In the genomic region with DNA sequence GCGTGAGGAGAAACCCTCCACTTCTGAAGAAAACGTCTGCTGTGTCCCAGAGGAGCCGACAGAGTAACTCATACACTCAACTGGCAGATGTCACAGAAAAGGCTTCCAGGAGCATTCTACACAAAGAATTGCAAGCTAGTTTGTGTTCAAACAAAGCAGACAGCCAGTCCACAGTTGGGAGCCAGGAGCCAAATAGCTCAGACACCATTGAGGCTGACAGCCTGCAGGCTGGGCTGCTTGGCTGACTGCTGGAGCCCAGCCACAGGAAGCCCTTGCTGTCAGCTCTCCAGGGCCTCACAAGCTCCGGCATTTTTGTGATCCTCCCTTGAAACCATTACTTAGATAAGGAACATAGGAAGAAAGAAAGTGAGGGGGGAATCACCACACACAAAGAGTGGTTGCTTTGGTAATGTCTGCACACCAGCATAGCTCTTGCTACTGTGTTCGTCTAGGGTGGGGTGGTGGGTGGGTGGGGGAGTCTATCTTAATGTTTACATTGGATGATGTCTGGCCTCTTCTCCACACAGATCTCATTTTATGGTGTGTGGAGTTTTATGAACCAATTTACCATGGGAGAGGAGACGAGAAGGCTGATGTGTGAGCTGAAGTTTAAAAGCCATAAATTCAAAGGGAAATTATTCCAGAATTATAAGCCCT, we compare ENCODE assay signal across 8 mouse cellular contexts.
DNase-seq lines count a peak whose midpoint lies in the region; ATAC-seq lines count a peak whose summit lies in the region.

No protein-coding gene starts in this region.

- no peak overlapping the region for H3K4me2 ChIP-seq in forebrain, embryonic 11.5 days (ENCODE audit: low read depth, low read length, severe bottlenecking)
- no peak overlapping the region for H3K4me2 ChIP-seq in hindbrain, embryonic 15.5 days
- H3K4me2 ChIP-seq in midbrain, embryonic 16.5 days (ENCODE audit: low read length) = no peak overlapping the region

- H3K27ac ChIP-seq in forebrain, embryonic 10.5 days = peak overlapping the region; percentile 15; the same call in 1 of the 2 replicates
- no peak overlapping the region for H3K27ac ChIP-seq in forebrain, embryonic 11.5 days (ENCODE audit: low read depth, low read length)
- 0 out of 2 replicates have a peak overlapping the region, but pooled peaks have one; percentile 16 for H3K27ac ChIP-seq in hindbrain, embryonic 15.5 days (replicated peaks)
- no peak overlapping the region for H3K27ac ChIP-seq in midbrain, embryonic 16.5 days (ENCODE audit: low read length)

- ATAC-seq in forebrain, embryonic 11.5 days (replicated peaks; ENCODE audit: low FRiP score) = no peak
- ATAC-seq in hindbrain, embryonic 15.5 days (ENCODE audit: low FRiP score, low read depth) = peak; percentile 84
- ATAC-seq in midbrain, embryonic 16.5 days = 0 out of 2 replicates have a peak, but pooled peaks have one; percentile 21

- intact Hi-C loops in left cerebral cortex, postnatal 36 days (cut with DNase I) = no loop called here

- H3K9me3 ChIP-seq in forebrain, embryonic 10.5 days = no peaks in the 10 kb centered on the region
- no peaks in the 10 kb centered on the region for H3K9me3 ChIP-seq in forebrain, embryonic 11.5 days (ENCODE audit: control insufficient read depth, low read length)
- no peaks in the 10 kb centered on the region for H3K9me3 ChIP-seq in hindbrain, embryonic 15.5 days
- H3K9me3 ChIP-seq in midbrain, embryonic 16.5 days (replicated peaks; ENCODE audit: control insufficient read depth, low read length, poor library complexity, severe bottlenecking) = no peaks in the 10 kb centered on the region

- H3K4me1 ChIP-seq in forebrain, embryonic 10.5 days = peaks cover 13% of the 10 kb centered on the region
- no peaks in the 10 kb centered on the region for H3K4me1 ChIP-seq in forebrain, embryonic 11.5 days (replicated peaks; ENCODE audit: control insufficient read depth, insufficient read depth, low read length)
- H3K4me1 ChIP-seq in hindbrain, embryonic 15.5 days (replicated peaks) = peaks cover 13% of the 10 kb centered on the region; the same call in 1 of the 2 replicates
- H3K4me1 ChIP-seq in midbrain, embryonic 16.5 days (ENCODE audit: control insufficient read depth, insufficient read depth, low read length) = peaks cover 2% of the 10 kb centered on the region; the same call in 1 of the 2 replicates

- DNase-seq in forebrain, embryonic 10.5 days (ENCODE audit: extremely low spot score, low spot score) = no peak
- DNase-seq in forebrain, embryonic 11.5 days (ENCODE audit: low spot score) = no peak
- DNase-seq in urinary bladder, postnatal 14 days (ENCODE audit: low spot score) = peak; percentile 46
- DNase-seq in urinary bladder, adult 2 months (ENCODE audit: low spot score) = no peak
- DNase-seq in thymus, postnatal 36 days = no peak
- DNase-seq in left cerebral cortex, postnatal 36 days (ENCODE audit: low spot score in 2 of 2) = no peak

- no peak overlapping the region for H3K4me3 ChIP-seq in forebrain, embryonic 10.5 days
- no peak overlapping the region for H3K4me3 ChIP-seq in forebrain, embryonic 11.5 days (ENCODE audit: low read depth, low read length)
- no peak overlapping the region for H3K4me3 ChIP-seq in hindbrain, embryonic 15.5 days
- no peak overlapping the region for H3K4me3 ChIP-seq in midbrain, embryonic 16.5 days (ENCODE audit: low read depth, low read length)

- WGBS in forebrain, embryonic 10.5 days = 44% methylated on average over 6 of the region's 6 CpGs
- 30% methylated on average over 6 of the region's 6 CpGs for WGBS in forebrain, embryonic 11.5 days
- WGBS in hindbrain, embryonic 15.5 days = 8% methylated on average over 6 of the region's 6 CpGs
- WGBS in midbrain, embryonic 16.5 days = 13% methylated on average over 6 of the region's 6 CpGs

- H3K27me3 ChIP-seq in forebrain, embryonic 10.5 days (ENCODE audit: poor library complexity, severe bottlenecking) = no peaks in the 10 kb centered on the region
- no peaks in the 10 kb centered on the region for H3K27me3 ChIP-seq in forebrain, embryonic 11.5 days (ENCODE audit: control insufficient read depth, insufficient read depth, low read length)
- H3K27me3 ChIP-seq in hindbrain, embryonic 15.5 days = no peaks in the 10 kb centered on the region
- H3K27me3 ChIP-seq in midbrain, embryonic 16.5 days (ENCODE audit: control insufficient read depth, insufficient read depth, low read depth, low read length) = no peaks in the 10 kb centered on the region

- H3K36me3 ChIP-seq in forebrain, embryonic 10.5 days (replicated peaks) = no peaks in the 10 kb centered on the region
- no peaks in the 10 kb centered on the region for H3K36me3 ChIP-seq in forebrain, embryonic 11.5 days (ENCODE audit: control insufficient read depth, insufficient read depth, low read length)
- no peaks in the 10 kb centered on the region for H3K36me3 ChIP-seq in hindbrain, embryonic 15.5 days
- no peaks in the 10 kb centered on the region for H3K36me3 ChIP-seq in midbrain, embryonic 16.5 days (ENCODE audit: control insufficient read depth, insufficient read depth, low read length)

- no peak overlapping the region for H3K9ac ChIP-seq in forebrain, embryonic 11.5 days (ENCODE audit: low read length)
- H3K9ac ChIP-seq in hindbrain, embryonic 15.5 days = no peak overlapping the region
- H3K9ac ChIP-seq in midbrain, embryonic 16.5 days (ENCODE audit: low read depth, low read length) = no peak overlapping the region

Comparison
In these comparisons a context has a peak if more than half of its experiments do, and no peak if none do; other contexts are left out.
1. H3K27ac ChIP-seq: peak in forebrain, embryonic 10.5 days (single experiment) and hindbrain, embryonic 15.5 days (single experiment); none in forebrain, embryonic 11.5 days (single experiment) and midbrain, embryonic 16.5 days (single experiment).